Mouse (Mus musculus) intestine, embryonic 15.5 days (tissue): ENCODE data around the gene Tmcc1. TPM values are rescaled to one million over a fixed set of nuclear protein-coding genes. Genes with fewer than 3 reads are reported as not detected.

Experiments
- ATAC-seq: fragments of 200-750 bp; cut with Nextera tagmentation; 2 replicates; pipeline ENCODE4 v1.8.0; 2017; ENCODE audit warnings: moderate TSS enrichment, moderate library complexity
- H3K27ac ChIP-seq: fragments of 300-500 bp; sonication (generic); 2 replicates; pipeline ENCODE4 v1.5.1; 2015; ENCODE audit warnings: mild to moderate bottlenecking, inconsistent platforms
- H3K27me3 ChIP-seq: fragments of 300-500 bp; sonication (generic); replicated peaks from 2 replicates; pipeline ENCODE4 v1.6.1; 2015; ENCODE audit warnings: inconsistent platforms
- H3K36me3 ChIP-seq: fragments of 300-500 bp; sonication (generic); 2 replicates; pipeline ENCODE4 v1.6.1; 2015; ENCODE audit warnings: inconsistent platforms
- H3K4me1 ChIP-seq: fragments of 300-500 bp; sonication (generic); replicated peaks from 2 replicates; pipeline ENCODE4 v1.6.1; 2015; ENCODE audit warnings: inconsistent platforms
- H3K4me2 ChIP-seq: fragments of 300-500 bp; sonication (generic); replicated peaks from 2 replicates; pipeline ENCODE4 v1.6.1; 2015; ENCODE audit warnings: mild to moderate bottlenecking, inconsistent platforms
- H3K4me3 ChIP-seq: fragments of 300-500 bp; sonication (generic); replicated peaks from 2 replicates; pipeline ENCODE4 v1.5.1; 2015; ENCODE audit warnings: inconsistent platforms
- H3K9ac ChIP-seq: fragments of 300-500 bp; sonication (generic); 2 replicates; pipeline ENCODE4 v1.6.1; 2015; ENCODE audit warnings: inconsistent platforms
- H3K9me3 ChIP-seq: fragments of 300-500 bp; sonication (generic); 2 replicates; pipeline ENCODE4 v1.6.1; 2016; ENCODE audit warnings: inconsistent platforms
- WGBS: fragments of 180-500 bp; shearing (Covaris S2); methylation state at CpG from one replicate; pipeline ENCODE4 v1.1.7; 2015; 5-methylcytosine and 5-hydroxymethylcytosine counted together
- polyA plus RNA-seq: library from polyadenylated mRNA; unstranded; fragments of >200 nt; fragmentation: Nextera tagmentation; extraction: Ambion mirVana; gene quantifications from 2 replicates; pipeline ENCODE4 v1.2.1, GENCODE M21; 2015

Tmcc1 gene
- polyA plus RNA-seq, 1 experiment from 2014 or later: 10.0 TPM

- no peak; the same call in 1 of the 2 replicates for ATAC-seq
- under 1% methylated on average over 93 of the region's 93 CpGs for WGBS
- peaks cover 58% of the 10 kb centered on the region for H3K4me1 ChIP-seq
- no peaks in the 10 kb centered on the region for H3K9me3 ChIP-seq
- H3K36me3 ChIP-seq: no peaks in the 10 kb centered on the region
- peak overlapping the region; percentile 93 for H3K4me2 ChIP-seq
- H3K4me3 ChIP-seq: peak overlapping the region; percentile 71
- peaks cover 30% of the 10 kb centered on the region for H3K27me3 ChIP-seq
- H3K27ac ChIP-seq: peak overlapping the region; percentile 82
- H3K9ac ChIP-seq: peak overlapping the region; percentile 62
Measured at GRCm38 (mm10) chr6:115994146-115994876, 199.0 kb downstream of the Tmcc1 start.

GRCm38 (mm10) chr6:115993463-115994145, 199.7 kb downstream of the Tmcc1 start:
- Histone ChIP-seq H3K9ac (peak overlapping the region; percentile 62), H3K4me2 (peak overlapping the region; percentile 93), H3K4me3 (peak overlapping the region; percentile 71), H3K9me3 (no peaks in the 10 kb centered on the region), H3K27me3 (peaks cover 30% of the 10 kb centered on the region), H3K4me1 (peaks cover 58% of the 10 kb centered on the region), H3K27ac (0 out of 2 replicates have a peak overlapping the region, but pooled peaks have one; percentile 27), H3K36me3 (no peaks in the 10 kb centered on the region)
- no peak for ATAC-seq
- WGBS: under 1% methylated on average over 86 of the region's 86 CpGs

- H3K27me3 ChIP-seq: peaks cover 30% of the 10 kb centered on the region
- no peak for ATAC-seq
- WGBS: 40% methylated on average over 6 of the region's 6 CpGs
- no peaks in the 10 kb centered on the region for H3K36me3 ChIP-seq
- H3K9me3 ChIP-seq: no peaks in the 10 kb centered on the region
- H3K4me2 ChIP-seq: peak overlapping the region; percentile 93
- H3K9ac ChIP-seq: peak overlapping the region; percentile 62
- 0 out of 2 replicates have a peak overlapping the region, but pooled peaks have one; percentile 32 for H3K27ac ChIP-seq
- H3K4me3 ChIP-seq: peak overlapping the region; percentile 71
- peaks cover 54% of the 10 kb centered on the region for H3K4me1 ChIP-seq
Measured at GRCm38 (mm10) chr6:115992981-115993380, 200.3 kb downstream of the Tmcc1 start.

- WGBS: 41% methylated on average over 10 of the region's 10 CpGs
- peak overlapping the region; percentile 71 for H3K4me3 ChIP-seq
- no peaks in the 10 kb centered on the region for H3K9me3 ChIP-seq
- no peaks in the 10 kb centered on the region for H3K36me3 ChIP-seq
- peaks cover 52% of the 10 kb centered on the region for H3K4me1 ChIP-seq
- peak overlapping the region; percentile 93 for H3K4me2 ChIP-seq
- peak overlapping the region; percentile 70 for H3K27ac ChIP-seq
- no peak for ATAC-seq
- peak overlapping the region; percentile 46 for H3K9ac ChIP-seq
- peaks cover 30% of the 10 kb centered on the region for H3K27me3 ChIP-seq
Measured at GRCm38 (mm10) chr6:115991881-115992620, 201.2 kb downstream of the Tmcc1 start.

- 32% methylated on average over 13 of the region's 13 CpGs for WGBS
- peak overlapping the region; percentile 70 for H3K27ac ChIP-seq
- peaks cover 30% of the 10 kb centered on the region for H3K27me3 ChIP-seq
- peak overlapping the region; percentile 71 for H3K4me3 ChIP-seq
- H3K9ac ChIP-seq: peak overlapping the region; percentile 46
- H3K4me2 ChIP-seq: peak overlapping the region; percentile 93
- H3K9me3 ChIP-seq: no peaks in the 10 kb centered on the region
- peaks cover 53% of the 10 kb centered on the region for H3K4me1 ChIP-seq
- no peak for ATAC-seq
- H3K36me3 ChIP-seq: no peaks in the 10 kb centered on the region
Measured at GRCm38 (mm10) chr6:115991108-115991880, 202.0 kb downstream of the Tmcc1 start.

GRCm38 (mm10) chr6:115990479-115990878, 202.8 kb downstream of the Tmcc1 start:
- peaks cover 30% of the 10 kb centered on the region for H3K27me3 ChIP-seq
- H3K4me3 ChIP-seq: peak overlapping the region; percentile 6; the same call in 1 of the 2 replicates
- no peaks in the 10 kb centered on the region for H3K9me3 ChIP-seq
- H3K4me1 ChIP-seq: peaks cover 53% of the 10 kb centered on the region
- WGBS: 81% methylated on average over 9 of the region's 9 CpGs
- H3K36me3 ChIP-seq: no peaks in the 10 kb centered on the region
- no peak overlapping the region for H3K27ac ChIP-seq
- H3K9ac ChIP-seq: 0 out of 2 replicates have a peak overlapping the region, but pooled peaks have one; percentile 6
- ATAC-seq: no peak
- H3K4me2 ChIP-seq: peak overlapping the region; percentile 93

- WGBS: 83% methylated on average over 3 of the region's 3 CpGs
- Histone ChIP-seq H3K9ac (no peak overlapping the region), H3K9me3 (no peaks in the 10 kb centered on the region), H3K4me3 (no peak overlapping the region), H3K27ac (no peak overlapping the region), H3K4me1 (peaks cover 57% of the 10 kb centered on the region), H3K4me2 (peak overlapping the region; percentile 33; the same call in 1 of the 2 replicates), H3K36me3 (no peaks in the 10 kb centered on the region), H3K27me3 (peaks cover 30% of the 10 kb centered on the region)
- no peak for ATAC-seq
Measured at GRCm38 (mm10) chr6:115990056-115990455, 203.2 kb downstream of the Tmcc1 start.

GRCm38 (mm10) chr6:115989607-115990006, 203.7 kb downstream of the Tmcc1 start:
- peak overlapping the region; percentile 33; the same call in 1 of the 2 replicates for H3K4me2 ChIP-seq
- peaks cover 61% of the 10 kb centered on the region for H3K4me1 ChIP-seq
- ATAC-seq: no peak
- H3K27ac ChIP-seq: no peak overlapping the region
- no peak overlapping the region for H3K9ac ChIP-seq
- no peaks in the 10 kb centered on the region for H3K9me3 ChIP-seq
- peaks cover 30% of the 10 kb centered on the region for H3K27me3 ChIP-seq
- WGBS: 81% methylated on average over 4 of the region's 4 CpGs
- no peaks in the 10 kb centered on the region for H3K36me3 ChIP-seq
- no peak overlapping the region for H3K4me3 ChIP-seq

GRCm38 (mm10) chr6:115989032-115989431, 204.3 kb downstream of the Tmcc1 start:
- Histone ChIP-seq H3K27me3 (peaks cover 29% of the 10 kb centered on the region), H3K9ac (no peak overlapping the region), H3K36me3 (no peaks in the 10 kb centered on the region), H3K27ac (no peak overlapping the region), H3K4me3 (no peak overlapping the region), H3K4me1 (peaks cover 64% of the 10 kb centered on the region), H3K4me2 (peak overlapping the region; percentile 33; the same call in 1 of the 2 replicates), H3K9me3 (no peaks in the 10 kb centered on the region)
- no peak for ATAC-seq
- WGBS: 72% methylated on average over 5 of the region's 5 CpGs

GRCm38 (mm10) chr6:115987096-115987747, 206.1 kb downstream of the Tmcc1 start:
- Histone ChIP-seq H3K27me3 (peaks cover 11% of the 10 kb centered on the region), H3K4me2 (peak overlapping the region; percentile 37), H3K27ac (peak overlapping the region; percentile 44; the same call in 1 of the 2 replicates), H3K4me3 (no peak overlapping the region), H3K9me3 (no peaks in the 10 kb centered on the region), H3K4me1 (peaks cover 58% of the 10 kb centered on the region), H3K9ac (0 out of 2 replicates have a peak overlapping the region, but pooled peaks have one; percentile 17), H3K36me3 (no peaks in the 10 kb centered on the region)
- no peak for ATAC-seq
- 53% methylated on average over 9 of the region's 9 CpGs for WGBS
